Mouse (Mus musculus) olfactory bulb, adult 2 months (tissue): Measurements from ENCODE around the gene Deaf1. TPM values are rescaled to one million over a fixed set of nuclear protein-coding genes. Genes with fewer than 3 reads are reported as not detected.

Experiments
- H3K27ac ChIP-seq: fragments of 200-500 bp; 2 replicates; pipeline ENCODE4 v1.5.1; 2012; ENCODE audit warnings: low read depth, low read length; ENCODE audit not compliant: insufficient read depth
- H3K4me1 ChIP-seq: fragments of 200-500 bp; 2 replicates; pipeline ENCODE4 v1.6.1; 2012; ENCODE audit warnings: low read length; ENCODE audit not compliant: control insufficient read depth, insufficient read depth
- H3K4me3 ChIP-seq: fragments of 200-500 bp; 2 replicates; pipeline ENCODE4 v1.5.1; 2012; ENCODE audit warnings: mild to moderate bottlenecking, low read depth, low read length, moderate library complexity; ENCODE audit not compliant: insufficient read depth
- CTCF ChIP-seq: fragments of 200-500 bp; IDR thresholded peaks from 2 replicates; pipeline ENCODE4 v1.5.1; 2012; ENCODE audit warnings: low read depth, mild to moderate bottlenecking, low read length, moderate library complexity; ENCODE audit not compliant: insufficient read depth
- POLR2A ChIP-seq: fragments of 200-500 bp; IDR thresholded peaks from 2 replicates; pipeline ENCODE4 v1.6.1; 2012; ENCODE audit warnings: mild to moderate bottlenecking, low read depth, low read length, moderate library complexity; ENCODE audit not compliant: insufficient read depth
- WGBS: fragments of 180-500 bp; shearing (Covaris S2); methylation state at CpG from one replicate; pipeline ENCODE4 v1.1.7; 2018; 5-methylcytosine and 5-hydroxymethylcytosine counted together
- polyA plus RNA-seq: library from polyadenylated mRNA; stranded (reverse); fragments of >200 nt; gene quantifications from 2 replicates; pipeline ENCODE4 v1.2.4, GENCODE M21; 2012; ENCODE audit warnings: low replicate concordance; ENCODE audit not compliant: missing spikeins, insufficient read depth, insufficient read length

The Deaf1 gene
- polyA plus RNA-seq, 1 experiment: not detected

- Histone ChIP-seq H3K27ac (no peak overlapping the region), H3K4me1 (peaks cover 9% of the 10 kb centered on the region), H3K4me3 (no peak overlapping the region)
- TF ChIP-seq POLR2A (no peak), CTCF (no peak)
- 91% methylated on average over 11 of the region's 11 CpGs for WGBS
These were observed 49.5 kb downstream of the Deaf1 start for GRCm38 (mm10) chr7:141277701-141278678.

GRCm38 (mm10) chr7:141276546-141276945 is 50.9 kb downstream of the Deaf1 start, which contains the start of gene Cdhr5:
TSS of gene Cdhr5 (minus strand) at chr7:141276786.
- 83% methylated on average over 11 of the region's 11 CpGs for WGBS
- Histone ChIP-seq H3K27ac (no peak within 1 kb of the TSS), H3K4me3 (no peak within 1 kb of the TSS), H3K4me1 (peaks cover 9% of the 10 kb centered on the region)
- TF ChIP-seq POLR2A (no peak), CTCF (no peak)

- WGBS: 89% methylated on average over 9 of the region's 9 CpGs
- H3K4me3 ChIP-seq: no peak overlapping the region
- H3K4me1 ChIP-seq: peaks cover 9% of the 10 kb centered on the region
- TF ChIP-seq CTCF (no peak), POLR2A (no peak)
- H3K27ac ChIP-seq: no peak overlapping the region
These were observed 52.1 kb downstream of the Deaf1 start for GRCm38 (mm10) chr7:141275356-141275755.

GRCm38 (mm10) chr7:141270631-141271030 is 56.9 kb downstream of the Deaf1 start:
- H3K4me1 ChIP-seq: peaks cover 6% of the 10 kb centered on the region
- no peak overlapping the region for H3K27ac ChIP-seq
- no peak for TF ChIP-seq POLR2A
- 88% methylated on average over 3 of the region's 3 CpGs for WGBS
- no peak overlapping the region for H3K4me3 ChIP-seq

GRCm38 (mm10) chr7:141269273-141269545 is 58.3 kb downstream of the Deaf1 start:
- TF ChIP-seq CTCF: no peak
- no peak for TF ChIP-seq POLR2A
- WGBS: 84% methylated on average over 14 of the region's 14 CpGs
- Histone ChIP-seq H3K4me3 (no peak overlapping the region), H3K4me1 (peaks cover 8% of the 10 kb centered on the region), H3K27ac (no peak overlapping the region)

- TF ChIP-seq CTCF (no peak), POLR2A (no peak)
- Histone ChIP-seq H3K4me1 (peaks cover 8% of the 10 kb centered on the region), H3K4me3 (no peak overlapping the region), H3K27ac (no peak overlapping the region)
- 80% methylated on average over 24 of the region's 24 CpGs for WGBS
These were observed 58.8 kb downstream of the Deaf1 start for GRCm38 (mm10) chr7:141268466-141269272.

GRCm38 (mm10) chr7:141265739-141266561 is 61.5 kb downstream of the Deaf1 start, which contains the start of gene Irf7:
TSS of gene Irf7 (minus strand) at chr7:141266481.
- H3K4me3 ChIP-seq: peak within 1 kb of the TSS; percentile 42
- H3K4me1 ChIP-seq: peaks cover 8% of the 10 kb centered on the region
- no peak within 1 kb of the TSS for H3K27ac ChIP-seq
- no peak for TF ChIP-seq CTCF
- 9% methylated on average over 25 of the region's 25 CpGs for WGBS

- TF ChIP-seq CTCF (no peak), POLR2A (no peak)
- Histone ChIP-seq H3K27ac (no peak overlapping the region), H3K4me3 (no peak overlapping the region), H3K4me1 (peaks cover 8% of the 10 kb centered on the region)
- WGBS: 36% methylated on average over 11 of the region's 11 CpGs
These were observed 62.1 kb downstream of the Deaf1 start for GRCm38 (mm10) chr7:141265411-141265738.
